Mouse (Mus musculus) lung, embryonic 15.5 days (tissue): ENCODE results near the gene Ace2. TPM values are rescaled to one million over a fixed set of nuclear protein-coding genes. Genes with fewer than 3 reads are reported as not detected.
A peak's percentile ranks its signal among the peaks of the same experiment; 100 is the strongest.

ENCODE experiments used
- ATAC-seq: fragments of 200-750 bp; cut with Nextera tagmentation; 2 replicates; pipeline ENCODE4 v1.8.0; 2017; ENCODE audit warnings: moderate number of reproducible peaks, borderline replicate concordance; ENCODE audit not compliant: low FRiP score, low TSS enrichment; ENCODE audit errors: extremely low read depth
- H3K27ac ChIP-seq: fragments of 300-500 bp; sonication (generic); 2 replicates; pipeline ENCODE4 v1.5.1; 2015; ENCODE audit warnings: moderate library complexity, mild to moderate bottlenecking, inconsistent platforms
- H3K27me3 ChIP-seq: fragments of 300-500 bp; sonication (generic); 2 replicates; pipeline ENCODE4 v1.6.1; 2015; ENCODE audit warnings: inconsistent platforms
- H3K36me3 ChIP-seq: fragments of 300-500 bp; sonication (generic); 2 replicates; pipeline ENCODE4 v1.6.1; 2015; ENCODE audit warnings: inconsistent platforms
- H3K4me1 ChIP-seq: fragments of 300-500 bp; sonication (generic); 2 replicates; pipeline ENCODE4 v1.6.1; 2015; ENCODE audit warnings: inconsistent platforms
- H3K4me2 ChIP-seq: fragments of 300-500 bp; sonication (generic); 2 replicates; pipeline ENCODE4 v1.6.1; 2015; ENCODE audit warnings: inconsistent platforms, mild to moderate bottlenecking, moderate library complexity
- H3K4me3 ChIP-seq: fragments of 300-500 bp; sonication (generic); 2 replicates; pipeline ENCODE4 v1.5.1; 2015; ENCODE audit warnings: mild to moderate bottlenecking, inconsistent platforms
- H3K9ac ChIP-seq: fragments of 300-500 bp; sonication (generic); 2 replicates; pipeline ENCODE4 v1.6.1; 2015; ENCODE audit warnings: inconsistent platforms
- H3K9me3 ChIP-seq: fragments of 300-500 bp; sonication (generic); 2 replicates; pipeline ENCODE4 v1.6.1; 2016; ENCODE audit warnings: inconsistent platforms
- WGBS: fragments of 180-500 bp; shearing (Covaris S2); methylation state at CpG from one replicate; pipeline ENCODE4 v1.1.7; 2015; 5-methylcytosine and 5-hydroxymethylcytosine counted together
- polyA plus RNA-seq: library from polyadenylated mRNA; unstranded; fragments of >200 nt; fragmentation: Nextera tagmentation; extraction: Ambion mirVana; gene quantifications from 2 replicates; pipeline ENCODE4 v1.2.1, GENCODE M21; 2015

Ace2 gene
- polyA plus RNA-seq = 1.4 and 1.9 TPM in 2 replicates

DNA sequence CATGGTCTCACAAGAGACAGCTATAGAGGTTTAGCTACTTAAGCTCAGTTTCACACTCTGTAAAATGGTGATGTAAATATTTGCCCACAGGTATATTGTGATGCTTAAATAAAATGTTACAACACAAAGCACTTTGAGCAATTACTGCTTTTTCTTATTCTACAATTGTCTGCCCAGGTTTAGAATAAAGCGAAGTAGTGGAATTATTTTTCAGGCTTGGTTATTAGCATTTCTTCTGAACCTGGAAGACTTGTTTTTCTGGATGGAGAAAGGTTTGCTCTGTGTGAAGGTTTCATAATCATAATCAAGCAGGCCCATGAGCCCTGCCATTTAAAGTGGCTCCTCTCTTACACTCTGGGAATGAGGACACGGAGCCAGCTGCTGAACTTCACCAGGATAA, at the start of gene Ace2:
Gene Ace2, plus strand, starts transcription at position 301 of the 400 bp plus-strand sequence.
- Histone ChIP-seq H3K9ac (no peak within 1 kb of the TSS), H3K36me3 (no peaks in the 10 kb centered on the region), H3K27me3 (no peaks in the 10 kb centered on the region), H3K4me3 (no peak within 1 kb of the TSS), H3K27ac (no peak within 1 kb of the TSS), H3K9me3 (no peaks in the 10 kb centered on the region), H3K4me2 (no peak within 1 kb of the TSS), H3K4me1 (no peaks in the 10 kb centered on the region)
- 80% methylated on average over 2 of the region's 2 CpGs for WGBS
- ATAC-seq = no peak

DNA sequence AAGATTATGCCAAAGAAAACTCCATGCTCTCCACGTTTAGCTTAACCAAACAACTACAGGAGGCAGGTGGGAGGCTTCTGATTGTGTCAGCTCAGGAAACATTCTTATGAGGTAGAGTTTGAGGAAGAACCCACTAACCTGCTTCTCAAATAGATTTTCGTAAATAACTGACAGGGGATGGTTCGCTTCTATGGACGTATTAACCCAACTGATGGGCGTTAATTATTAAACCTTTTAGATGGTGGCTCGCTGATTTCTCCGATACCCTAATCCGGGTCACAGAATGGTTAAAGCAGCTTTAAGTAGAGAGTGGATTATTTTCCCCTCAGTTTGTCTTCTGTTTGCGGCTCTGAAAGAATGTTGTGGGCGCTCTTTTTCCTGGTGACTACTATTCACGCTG, 49.2 kb upstream of the Ace2 start:
- H3K27ac ChIP-seq = no peak overlapping the region
- H3K27me3 ChIP-seq = no peaks in the 10 kb centered on the region
- no peak overlapping the region for H3K9ac ChIP-seq
- H3K36me3 ChIP-seq = no peaks in the 10 kb centered on the region
- no peak overlapping the region for H3K4me2 ChIP-seq
- ATAC-seq = no peak
- no peaks in the 10 kb centered on the region for H3K9me3 ChIP-seq
- no peaks in the 10 kb centered on the region for H3K4me1 ChIP-seq
- H3K4me3 ChIP-seq = no peak overlapping the region
- 69% methylated on average over 11 of the region's 11 CpGs for WGBS

- H3K36me3 ChIP-seq = no peaks in the 10 kb centered on the region
- no peak overlapping the region for H3K4me2 ChIP-seq
- 0 out of 2 replicates have a peak, but pooled peaks cover 3% of the 10 kb centered on the region for H3K27me3 ChIP-seq
- H3K27ac ChIP-seq = peak overlapping the region; percentile 39
- no peaks in the 10 kb centered on the region for H3K4me1 ChIP-seq
- H3K9me3 ChIP-seq = no peaks in the 10 kb centered on the region
- H3K4me3 ChIP-seq = no peak overlapping the region
- no peak overlapping the region for H3K9ac ChIP-seq
- ATAC-seq = peak; percentile 94
- 23% methylated on average over 7 of the region's 7 CpGs for WGBS
Observed at GRCm38 (mm10) chrX:164092300-164093169, 46.6 kb upstream of the Ace2 start.

GRCm38 (mm10) chrX:164093435-164093834, 45.7 kb upstream of the Ace2 start:
- no peak for ATAC-seq
- 68% methylated on average over 5 of the region's 5 CpGs for WGBS
- Histone ChIP-seq H3K27me3 (0 out of 2 replicates have a peak, but pooled peaks cover 3% of the 10 kb centered on the region), H3K36me3 (no peaks in the 10 kb centered on the region), H3K9me3 (no peaks in the 10 kb centered on the region), H3K4me3 (no peak overlapping the region), H3K27ac (no peak overlapping the region), H3K4me1 (no peaks in the 10 kb centered on the region), H3K4me2 (no peak overlapping the region), H3K9ac (no peak overlapping the region)

DNA sequence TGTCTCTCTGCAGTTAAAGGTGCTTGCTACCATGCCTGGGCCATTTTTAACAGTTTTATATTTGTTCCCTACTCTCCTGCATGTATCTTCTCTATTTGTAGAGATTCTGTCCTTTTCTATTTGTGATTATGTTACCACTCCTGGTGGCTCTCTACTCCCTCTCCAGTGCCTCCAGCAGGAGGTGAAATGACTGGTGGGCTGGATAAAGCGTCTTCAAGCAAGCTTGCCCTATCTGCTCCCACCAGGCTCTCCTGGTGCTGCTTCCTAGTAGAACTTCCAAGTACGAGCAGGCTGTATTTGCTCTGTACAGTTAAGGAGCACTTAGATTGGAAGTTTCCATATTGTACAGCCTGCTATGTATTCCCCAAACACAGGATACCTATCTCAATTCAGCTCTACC, 43.3 kb upstream of the Ace2 start:
- Histone ChIP-seq H3K9me3 (no peaks in the 10 kb centered on the region), H3K27me3 (0 out of 2 replicates have a peak, but pooled peaks cover 3% of the 10 kb centered on the region), H3K4me1 (no peaks in the 10 kb centered on the region), H3K36me3 (no peaks in the 10 kb centered on the region), H3K4me3 (no peak overlapping the region), H3K9ac (no peak overlapping the region), H3K27ac (no peak overlapping the region), H3K4me2 (no peak overlapping the region)
- 57% methylated on average over 2 of the region's 2 CpGs for WGBS
- no peak for ATAC-seq

- no peak for ATAC-seq
- no peak overlapping the region for H3K4me3 ChIP-seq
- no peak overlapping the region for H3K4me2 ChIP-seq
- no peak overlapping the region for H3K9ac ChIP-seq
- no peaks in the 10 kb centered on the region for H3K27me3 ChIP-seq
- no peak overlapping the region for H3K27ac ChIP-seq
- no peaks in the 10 kb centered on the region for H3K4me1 ChIP-seq
- no peaks in the 10 kb centered on the region for H3K9me3 ChIP-seq
- no peaks in the 10 kb centered on the region for H3K36me3 ChIP-seq
Observed at GRCm38 (mm10) chrX:164101483-164101882, 37.6 kb upstream of the Ace2 start.

GRCm38 (mm10) chrX:164102198-164102597, 36.9 kb upstream of the Ace2 start:
- Histone ChIP-seq H3K27me3 (no peaks in the 10 kb centered on the region), H3K9ac (no peak overlapping the region), H3K27ac (no peak overlapping the region), H3K36me3 (no peaks in the 10 kb centered on the region), H3K4me2 (no peak overlapping the region), H3K4me3 (no peak overlapping the region), H3K9me3 (no peaks in the 10 kb centered on the region), H3K4me1 (no peaks in the 10 kb centered on the region)
- ATAC-seq = no peak
- WGBS = 71% methylated on average over 7 of the region's 7 CpGs

DNA sequence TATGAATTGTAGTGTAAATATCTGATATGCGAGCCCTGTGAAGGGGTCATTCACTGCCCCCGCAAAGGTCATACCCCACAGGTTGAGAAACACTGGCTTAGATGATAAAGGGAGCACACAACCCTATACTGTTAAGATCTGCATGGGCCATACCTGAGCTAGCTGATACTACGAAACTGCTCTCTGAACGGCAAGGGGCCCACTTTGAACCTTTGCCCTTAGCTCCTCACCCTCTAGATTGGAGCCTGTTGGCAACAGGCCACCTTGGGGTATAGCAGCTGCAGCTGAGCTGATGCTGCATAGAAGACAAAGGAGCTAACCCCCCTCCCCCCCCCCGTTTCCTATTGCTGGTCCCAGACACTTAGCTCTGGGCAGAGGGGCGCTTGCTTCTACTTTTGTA, 36.5 kb upstream of the Ace2 start:
- H3K4me1 ChIP-seq = no peaks in the 10 kb centered on the region
- no peak overlapping the region for H3K9ac ChIP-seq
- H3K36me3 ChIP-seq = no peaks in the 10 kb centered on the region
- ATAC-seq = no peak
- H3K27me3 ChIP-seq = no peaks in the 10 kb centered on the region
- no peak overlapping the region for H3K27ac ChIP-seq
- H3K4me3 ChIP-seq = no peak overlapping the region
- 49% methylated on average over 6 of the region's 6 CpGs for WGBS
- H3K4me2 ChIP-seq = no peak overlapping the region
- H3K9me3 ChIP-seq = no peaks in the 10 kb centered on the region

- Histone ChIP-seq H3K4me2 (no peak overlapping the region), H3K9me3 (no peaks in the 10 kb centered on the region), H3K9ac (no peak overlapping the region), H3K36me3 (no peaks in the 10 kb centered on the region), H3K4me1 (no peaks in the 10 kb centered on the region), H3K4me3 (no peak overlapping the region), H3K27ac (no peak overlapping the region), H3K27me3 (no peaks in the 10 kb centered on the region)
- WGBS = 65% methylated on average over 3 of the region's 3 CpGs
- no peak for ATAC-seq
Observed at GRCm38 (mm10) chrX:164111146-164111545, 28.0 kb upstream of the Ace2 start.

- Histone ChIP-seq H3K9ac (no peak overlapping the region), H3K27ac (no peak overlapping the region), H3K4me3 (no peak overlapping the region), H3K27me3 (no peaks in the 10 kb centered on the region), H3K4me2 (no peak overlapping the region), H3K9me3 (no peaks in the 10 kb centered on the region), H3K36me3 (no peaks in the 10 kb centered on the region), H3K4me1 (no peaks in the 10 kb centered on the region)
- no peak for ATAC-seq
- 83% methylated on average over 6 of the region's 6 CpGs for WGBS
Observed at GRCm38 (mm10) chrX:164113744-164114143, 25.4 kb upstream of the Ace2 start.

DNA sequence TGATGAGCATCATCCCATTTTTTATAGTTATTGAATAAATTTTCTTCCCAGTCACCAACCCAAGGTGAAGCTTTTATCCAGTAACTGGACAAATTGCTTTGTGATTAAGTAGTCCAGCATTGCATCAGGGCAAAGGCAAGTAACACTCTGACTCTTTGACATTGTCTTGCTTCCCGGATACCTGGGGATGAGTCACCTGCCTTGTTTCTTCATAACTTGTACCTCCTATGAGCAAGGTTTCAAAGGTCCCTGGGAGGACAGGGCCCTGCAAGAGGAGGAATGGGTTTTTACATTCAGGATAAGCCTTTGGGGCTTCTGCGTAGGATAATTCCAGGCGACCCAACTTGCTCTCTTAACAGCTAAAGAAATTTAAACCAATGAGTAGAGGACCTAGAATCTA, 15.2 kb upstream of the Ace2 start:
- 88% methylated on average over 3 of the region's 3 CpGs for WGBS
- no peak overlapping the region for H3K27ac ChIP-seq
- no peak overlapping the region for H3K4me2 ChIP-seq
- H3K4me1 ChIP-seq = no peaks in the 10 kb centered on the region
- no peak for ATAC-seq
- H3K9ac ChIP-seq = no peak overlapping the region
- no peaks in the 10 kb centered on the region for H3K27me3 ChIP-seq
- no peak overlapping the region for H3K4me3 ChIP-seq
- no peaks in the 10 kb centered on the region for H3K36me3 ChIP-seq
- no peaks in the 10 kb centered on the region for H3K9me3 ChIP-seq

DNA sequence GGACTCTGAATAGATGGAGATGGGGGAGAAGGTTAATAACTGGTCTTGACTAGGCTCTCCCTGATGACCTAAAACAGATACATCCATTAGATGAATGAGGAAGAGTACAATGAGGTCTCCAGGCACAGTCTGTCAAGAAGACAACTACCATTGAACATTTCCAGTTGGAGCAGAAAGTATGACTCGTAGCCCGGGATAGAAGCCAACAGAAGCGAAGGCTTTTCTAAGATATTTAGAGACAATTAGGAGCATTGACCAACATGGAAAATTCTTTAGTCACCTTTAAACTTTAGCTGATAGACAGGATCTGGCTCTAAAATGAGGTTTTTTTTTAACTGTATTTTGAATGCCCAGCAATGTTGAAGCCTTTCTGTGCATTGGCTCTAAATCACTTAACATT, 5.6 kb upstream of the Ace2 start:
- H3K4me3 ChIP-seq = no peak overlapping the region
- no peaks in the 10 kb centered on the region for H3K9me3 ChIP-seq
- H3K9ac ChIP-seq = no peak overlapping the region
- H3K4me1 ChIP-seq = no peaks in the 10 kb centered on the region
- 65% methylated on average over 3 of the region's 3 CpGs for WGBS
- no peak overlapping the region for H3K4me2 ChIP-seq
- H3K27ac ChIP-seq = no peak overlapping the region
- ATAC-seq = no peak
- no peaks in the 10 kb centered on the region for H3K36me3 ChIP-seq
- H3K27me3 ChIP-seq = peaks cover 5% of the 10 kb centered on the region
